Mouse (Mus musculus): ENCODE data around the gene Nr2c2ap.
A peak's percentile ranks its signal among the peaks of the same experiment; 100 is the strongest.

Gene Nr2c2ap

GRCm38 (mm10) chr8:70160015-70160414 is 28.9 kb downstream of the Nr2c2ap start:
- no peak for DNase-seq (ENCODE audit: low spot score in 2 of 2)

DNA sequence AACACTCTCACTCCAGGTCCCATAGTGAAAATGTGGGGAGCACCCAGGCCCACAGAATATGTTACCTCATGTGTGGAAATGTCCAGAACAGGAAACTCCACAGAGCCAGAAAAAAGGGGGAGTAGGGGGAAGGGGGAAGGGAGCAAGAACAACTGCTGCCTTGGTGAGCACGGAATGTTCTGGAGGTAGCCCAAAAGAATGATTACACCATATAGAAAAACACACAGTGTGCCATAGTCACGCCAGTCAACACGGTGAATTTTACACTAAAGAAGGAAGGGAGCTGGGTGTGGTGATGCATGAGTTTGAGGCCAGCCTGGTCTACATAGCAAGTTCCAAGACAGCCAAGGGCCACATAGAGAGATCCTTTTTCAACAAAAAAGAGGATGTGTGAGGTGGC is 32.2 kb downstream of the Nr2c2ap start:
- DNase-seq (ENCODE audit: low spot score in 2 of 2): no peak

DNA sequence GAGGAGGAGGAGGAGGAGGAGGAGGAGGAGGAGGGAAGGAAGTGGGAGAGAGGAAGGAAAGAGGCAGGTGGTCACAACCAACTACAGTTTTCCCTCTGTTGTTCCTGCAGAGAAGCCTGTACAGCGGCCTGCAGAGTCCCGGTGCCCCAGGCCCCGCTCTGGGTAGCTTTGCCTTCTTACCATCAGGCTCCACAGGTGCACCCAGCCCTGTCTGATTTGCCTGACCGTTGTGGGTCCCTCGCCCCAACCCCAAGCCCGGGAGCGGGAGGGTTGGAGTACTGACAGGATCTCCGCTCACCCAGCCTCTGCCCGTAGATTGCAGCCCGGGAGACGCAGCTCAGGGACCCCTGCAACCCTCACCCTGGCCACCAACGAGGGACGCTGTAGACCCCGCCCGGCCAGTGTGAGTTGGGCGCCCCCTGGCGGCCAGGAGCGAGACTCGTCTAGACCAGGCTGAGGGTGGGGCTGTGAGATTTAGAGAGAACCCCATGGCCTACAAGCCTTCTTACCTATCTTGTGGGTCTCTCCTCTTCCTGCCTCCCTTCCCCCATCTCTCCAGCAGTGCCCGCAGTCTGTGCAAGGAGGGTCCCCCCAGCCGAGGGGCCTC is 35.5 kb downstream of the Nr2c2ap start:
- DNase-seq (ENCODE audit: low spot score in 2 of 2): peak; percentile 43 to 49

- DNase-seq (ENCODE audit: low spot score in 2 of 2): no peak
These were observed 39.0 kb downstream of the Nr2c2ap start for GRCm38 (mm10) chr8:70170116-70170515.

- no peak for DNase-seq (ENCODE audit: low spot score in 2 of 2)
These were observed 39.6 kb downstream of the Nr2c2ap start for GRCm38 (mm10) chr8:70170748-70171147.

DNA sequence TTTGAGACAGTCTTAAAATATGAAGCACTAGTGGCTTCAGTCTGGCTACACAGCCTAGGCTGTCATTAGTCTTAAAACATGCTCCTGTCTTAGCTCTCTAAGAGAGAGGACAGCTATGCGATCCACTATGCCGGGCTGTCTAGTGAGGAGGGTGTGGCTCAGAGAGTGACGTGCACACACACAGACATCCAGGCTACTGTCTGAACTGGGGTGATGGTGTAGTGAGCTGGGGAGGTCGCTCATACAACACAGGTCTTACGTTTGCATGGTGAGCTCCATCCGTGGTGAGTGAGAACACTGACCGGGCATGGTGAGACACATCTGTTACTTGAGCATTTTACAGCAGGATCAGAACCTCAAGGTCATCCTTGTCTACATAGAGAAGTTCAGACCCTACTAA is 40.1 kb downstream of the Nr2c2ap start:
- DNase-seq (ENCODE audit: low spot score in 2 of 2): no peak

DNA sequence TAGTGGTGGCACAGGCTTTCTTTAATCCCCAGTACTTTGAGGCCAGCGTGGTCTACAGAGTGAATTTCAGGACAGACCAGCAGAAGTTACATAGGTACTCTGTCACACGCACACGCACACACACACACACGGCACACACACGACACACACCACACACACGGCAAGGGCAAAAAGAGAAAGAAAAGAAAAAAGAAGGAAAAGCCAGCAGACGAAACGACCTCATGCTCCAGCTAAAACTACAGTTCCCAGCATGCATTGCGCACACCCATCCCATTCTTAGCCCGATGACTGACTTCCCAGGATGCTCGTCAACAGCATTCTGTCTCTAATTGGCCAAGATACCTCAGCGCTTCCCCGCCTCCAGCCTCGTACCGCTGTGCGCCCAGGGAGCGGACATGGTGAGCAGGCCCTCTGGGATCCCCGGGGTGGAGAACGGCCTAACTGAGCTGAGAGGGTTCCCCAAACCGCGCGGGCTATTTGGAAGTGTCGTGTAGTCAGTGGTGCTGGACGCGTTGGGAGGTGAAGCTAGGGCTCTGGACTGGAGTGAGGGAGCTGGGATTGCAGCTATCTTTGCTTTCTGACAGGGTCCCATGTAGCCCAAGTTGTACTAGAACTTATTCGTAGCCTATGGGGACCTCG is 41.0 kb downstream of the Nr2c2ap start, which contains the start of gene Tmem161a:
Gene Tmem161a, plus strand, starts transcription at position 314 of the 639 bp plus-strand sequence.
- peak; percentile 88 to 95 for DNase-seq (ENCODE audit: low spot score in 2 of 2)

DNA sequence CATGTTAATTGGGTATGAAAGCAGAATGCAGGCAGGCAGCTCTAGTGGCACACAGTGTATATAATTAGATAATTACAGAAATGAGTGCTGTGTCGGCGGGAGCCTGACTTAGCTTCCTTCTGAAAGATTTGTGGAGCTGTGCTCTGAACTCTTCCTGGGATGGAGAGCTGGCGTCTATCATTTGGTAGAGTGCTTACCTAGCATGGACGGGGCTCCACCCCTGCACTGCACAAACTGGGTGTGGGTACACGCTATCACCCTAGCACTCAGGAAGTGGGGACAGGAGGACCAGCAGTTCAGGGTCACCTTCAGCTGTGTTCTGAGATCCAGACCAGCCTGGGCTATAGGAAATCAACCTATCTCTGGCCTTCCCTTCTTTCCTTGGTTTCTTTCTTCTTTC is 42.2 kb downstream of the Nr2c2ap start:
- DNase-seq (ENCODE audit: low spot score in 2 of 2): no peak

DNA sequence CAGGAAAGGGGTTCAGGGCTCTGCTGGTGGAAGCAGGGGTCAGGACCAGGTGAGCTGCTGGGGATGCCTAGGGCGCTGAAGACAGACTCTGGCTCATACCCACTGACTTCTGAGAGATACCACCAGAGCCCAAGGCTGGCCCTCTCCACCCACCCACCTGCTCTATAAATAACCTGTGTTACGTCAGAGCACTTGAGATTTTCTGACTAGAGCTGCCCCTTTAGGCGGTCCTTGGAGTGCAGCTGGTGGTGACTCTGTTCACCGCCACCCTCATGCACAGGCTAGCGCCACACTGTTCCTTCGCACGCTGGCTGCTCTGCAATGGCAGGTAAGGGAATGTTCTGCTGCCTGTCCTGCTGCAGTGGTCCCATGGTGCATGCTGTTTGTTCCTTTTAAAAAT is 42.9 kb downstream of the Nr2c2ap start:
- peak; percentile 13 to 15 for DNase-seq (ENCODE audit: low spot score in 2 of 2)

DNA sequence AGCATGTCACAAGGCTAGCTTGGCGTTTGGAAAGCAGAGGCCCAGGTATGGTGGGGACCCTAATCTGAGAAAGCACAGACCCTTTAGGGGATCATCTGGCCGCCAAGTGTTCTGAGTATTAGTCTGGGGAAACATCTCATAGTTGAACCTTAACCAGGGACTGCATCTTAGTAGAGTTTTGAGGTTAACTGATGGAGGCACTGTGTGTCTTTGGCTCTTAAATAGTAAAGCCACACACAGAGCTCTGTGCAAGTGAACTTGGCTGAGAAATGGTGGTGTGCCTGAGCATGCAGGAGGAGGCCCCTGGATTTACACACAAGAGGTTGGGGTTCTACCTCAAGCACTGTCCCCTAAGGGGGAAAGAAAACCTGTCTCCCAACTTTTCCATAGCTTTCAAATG is 47.1 kb downstream of the Nr2c2ap start:
- DNase-seq (ENCODE audit: low spot score in 2 of 2): no peak

GRCm38 (mm10) chr8:70179082-70179481 is 47.9 kb downstream of the Nr2c2ap start:
- no peak for DNase-seq (ENCODE audit: low spot score in 2 of 2)

- DNase-seq (ENCODE audit: low spot score in 2 of 2): no peak
These were observed 50.2 kb downstream of the Nr2c2ap start for GRCm38 (mm10) chr8:70181212-70181902.

DNA sequence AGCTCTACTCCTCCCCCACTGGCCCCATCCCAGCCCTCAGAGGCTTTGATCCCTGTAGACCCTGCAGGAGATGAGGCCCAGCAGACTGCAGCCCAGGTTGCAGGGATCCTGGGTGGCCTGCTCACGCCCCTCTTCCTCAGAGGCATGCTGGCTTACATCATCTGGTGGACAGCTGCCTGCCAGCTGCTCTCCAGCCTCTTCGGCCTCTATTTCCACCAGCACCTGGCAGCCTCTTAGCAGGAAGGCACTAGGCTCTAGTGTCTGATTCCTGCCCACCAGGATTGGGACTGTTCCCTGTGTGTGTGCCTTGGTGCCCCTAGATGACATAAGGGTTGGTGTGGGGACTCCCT is 50.7 kb downstream of the Nr2c2ap start:
- DNase-seq (ENCODE audit: low spot score in 2 of 2): no peak

DNA sequence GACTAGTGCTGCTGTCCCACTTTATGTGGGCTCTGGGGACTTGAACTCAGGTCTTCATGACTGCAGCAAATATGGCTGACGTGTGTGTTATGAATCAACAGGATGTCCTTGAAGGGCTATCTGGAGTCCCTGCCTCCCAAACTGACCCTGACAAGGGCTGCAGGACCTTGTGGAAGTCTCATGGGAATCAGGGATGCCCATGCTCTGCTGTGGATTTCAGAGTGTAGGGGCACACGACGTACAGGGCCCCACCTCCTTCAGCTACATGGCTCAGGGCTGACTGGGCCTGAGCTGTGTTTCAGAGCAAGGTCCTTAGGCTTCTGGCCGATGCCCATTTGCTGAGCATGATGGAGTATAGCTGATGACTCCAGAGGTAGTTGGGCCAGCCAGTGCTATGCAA is 52.1 kb downstream of the Nr2c2ap start:
- no peak for DNase-seq (ENCODE audit: low spot score in 2 of 2)
